Comparison of ENCODE assay signal across 33 mouse cellular contexts in the genomic region with DNA sequence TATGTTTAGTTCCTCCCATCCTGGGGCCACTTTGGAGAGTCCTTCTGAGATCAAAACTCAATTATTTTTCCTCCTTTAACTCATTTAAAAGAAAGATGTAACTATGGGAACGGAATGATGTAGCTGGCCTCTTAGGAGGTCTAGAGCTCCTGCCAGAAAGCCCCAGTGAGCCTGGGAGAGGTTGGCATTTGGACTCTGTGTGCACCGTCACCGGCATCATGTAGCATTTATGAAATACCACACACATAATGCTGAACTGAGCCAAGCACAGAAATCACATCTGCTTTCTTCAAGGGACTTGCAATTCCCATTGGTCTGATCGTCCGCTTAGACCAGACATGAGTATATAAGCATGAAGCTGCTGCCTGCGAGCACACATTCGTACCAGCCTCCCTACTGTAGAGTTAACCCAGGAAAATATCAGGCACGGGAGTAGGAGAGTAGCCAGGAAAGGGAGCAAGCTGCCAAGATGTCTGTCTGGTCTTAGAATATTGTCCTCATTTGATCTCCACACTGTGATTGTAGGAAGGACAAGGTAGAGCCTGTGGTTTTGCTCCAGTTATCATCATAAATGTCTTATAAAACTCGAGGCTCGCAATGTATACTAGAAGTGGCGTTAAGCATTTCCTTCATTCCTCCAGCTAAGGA. TPM values are rescaled to one million over a fixed set of nuclear protein-coding genes. Genes with fewer than 3 reads are reported as not detected.
A peak's percentile ranks its signal among the peaks of the same experiment; 100 is the strongest.
DNase-seq lines count a peak whose midpoint lies in the region; ATAC-seq lines count a peak whose summit lies in the region.
"Had no signal": no experiment of that assay in that cellular context is flagged by ENCODE, and none has a peak within 500 bp of the region (broad histone marks: within the 10 kb centered on the region; RNA-seq: fewer than 3 reads in every experiment).

No protein-coding gene starts in this region.

- no peaks in the 10 kb centered on the region for H3K36me3 ChIP-seq in embryonic facial prominence, embryonic 15.5 days
- H3K36me3 ChIP-seq: embryonic facial prominence, embryonic 12.5 days; heart, embryonic 10.5 days; heart, embryonic 15.5 days; liver, embryonic 13.5 days; neural tube, embryonic 15.5 days; stomach, embryonic 15.5 days had no signal

- H3K9ac ChIP-seq in embryonic facial prominence, embryonic 15.5 days, result no peak overlapping the region
- H3K9ac ChIP-seq: embryonic facial prominence, embryonic 12.5 days; heart, embryonic 15.5 days; limb, embryonic 12.5 days; liver, embryonic 13.5 days; neural tube, embryonic 15.5 days; stomach, embryonic 15.5 days had no signal

- H3K4me2 ChIP-seq in embryonic facial prominence, embryonic 15.5 days (replicated peaks), result no peak overlapping the region; the same call in 1 of the 2 replicates
- H3K4me2 ChIP-seq: embryonic facial prominence, embryonic 12.5 days; heart, embryonic 15.5 days; limb, embryonic 12.5 days; liver, embryonic 13.5 days; neural tube, embryonic 15.5 days; stomach, embryonic 15.5 days had no signal

- peak; percentile 15 for DNase-seq in gastrocnemius, adult 18-20 months (ENCODE audit: low spot score)
- no peak for DNase-seq in gastrocnemius, postnatal 36 days
- DNase-seq in left cerebral cortex, postnatal 4 days, result peak; percentile 36
- DNase-seq in left cerebral cortex, adult 8-10 months (ENCODE audit: low spot score in 2 of 2), result no peak
- no peak for DNase-seq in left cerebral cortex, adult 9 months (ENCODE audit: low spot score in 2 of 2)
- DNase-seq: adrenal gland, adult 2 months; adrenal gland, postnatal 36 days; B cell, adult 2 months; cerebellum, postnatal 36 days; kidney, adult 8-10 months; kidney, postnatal 4 days; liver, embryonic 13.5 days; lung, adult 18-20 months; lung, postnatal 4 days; midbrain, embryonic 14.5 days; retina, postnatal 1 day; right cerebral cortex, postnatal 14 days had no signal

- H3K27ac ChIP-seq in embryonic facial prominence, embryonic 15.5 days (replicated peaks), result peak overlapping the region; percentile 44
- H3K27ac ChIP-seq: embryonic facial prominence, embryonic 12.5 days; heart, embryonic 10.5 days; heart, embryonic 15.5 days; kidney, postnatal 0 days; limb, embryonic 12.5 days; liver, embryonic 13.5 days; neural tube, embryonic 15.5 days; stomach, embryonic 15.5 days had no signal

- 56% methylated on average over 11 of the region's 11 CpGs for WGBS in embryonic facial prominence, embryonic 15.5 days

- H3K27me3 ChIP-seq in embryonic facial prominence, embryonic 15.5 days, result no peaks in the 10 kb centered on the region
- H3K27me3 ChIP-seq: embryonic facial prominence, embryonic 12.5 days; heart, embryonic 15.5 days; limb, embryonic 12.5 days; liver, embryonic 13.5 days; neural tube, embryonic 15.5 days; stomach, embryonic 15.5 days had no signal

- intact Hi-C loops in gastrocnemius, postnatal 36 days (cut with DNase I), result no loop called here
- intact Hi-C loops in left cerebral cortex, postnatal 4 days (cut with DNase I), result no loop called here

- H3K9me3 ChIP-seq in embryonic facial prominence, embryonic 15.5 days (replicated peaks), result no peaks in the 10 kb centered on the region
- H3K9me3 ChIP-seq: embryonic facial prominence, embryonic 12.5 days; heart, embryonic 10.5 days; heart, embryonic 15.5 days; limb, embryonic 12.5 days; liver, embryonic 13.5 days; neural tube, embryonic 15.5 days; stomach, embryonic 15.5 days had no signal

- H3K4me1 ChIP-seq in embryonic facial prominence, embryonic 15.5 days, result peaks cover 27% of the 10 kb centered on the region
- H3K4me1 ChIP-seq: embryonic facial prominence, embryonic 12.5 days; heart, embryonic 10.5 days; heart, embryonic 15.5 days; limb, embryonic 12.5 days; liver, embryonic 13.5 days; stomach, embryonic 15.5 days had no signal

- peak; percentile 72 for ATAC-seq in embryonic facial prominence, embryonic 15.5 days (ENCODE audit: insufficient number of reproducible peaks, low FRiP score, low TSS enrichment, low read depth)
- ATAC-seq: forebrain, embryonic 16.5 days; intestine, embryonic 16.5 days; lung, postnatal 0 days had no signal

- no peak overlapping the region for H3K4me3 ChIP-seq in embryonic facial prominence, embryonic 15.5 days (replicated peaks)
- H3K4me3 ChIP-seq: embryonic facial prominence, embryonic 12.5 days; erythroblast, embryonic 14.5 days; heart, embryonic 10.5 days; heart, embryonic 15.5 days; limb, embryonic 12.5 days; liver, embryonic 13.5 days; neural tube, embryonic 15.5 days; stomach, embryonic 15.5 days had no signal

RNA-seq across cellular contexts. Expression of gene Capns2, which starts 2.4 kb away (rescaled TPM):
- not detected for total RNA-seq in gastrocnemius, adult 18-20 months (2021)
- not detected for total RNA-seq in gastrocnemius, postnatal 36 days (2021)
- total RNA-seq in left cerebral cortex, postnatal 4 days (2021), result 1 to 10 TPM; 2.1 to 2.2 TPM
- 1 to 10 TPM in 2 of 4 experiments, under 1 TPM in 1, not detected in 1; 0.49 to 1.6 (median 1.0) TPM for total RNA-seq in left cerebral cortex, adult 8-10 months (2022)
- 65.7 and 66.2 TPM in 2 replicates for polyA plus RNA-seq in embryonic facial prominence, embryonic 15.5 days (2015; fragmentation: Nextera tagmentation; extraction: Ambion mirVana)
- total RNA-seq: heart, postnatal 25 days; megakaryocyte-erythroid progenitor cell, adult 5-6 weeks had no signal
- polyA plus RNA-seq: adrenal gland, adult 2 months; erythroblast, embryonic 14.5 days; forebrain, embryonic 11.5 days; forebrain, embryonic 16.5 days; hindbrain, embryonic 11.5 days; intestine, embryonic 16.5 days; kidney, postnatal 0 days; liver, embryonic 13.5 days; lung, postnatal 0 days had no signal

RNA-seq across cellular contexts. Expression of gene Lpcat2, which starts 48.5 kb away (rescaled TPM):
- under 1 TPM; 0.18 to 0.36 TPM for total RNA-seq in gastrocnemius, adult 18-20 months (2021)
- under 1 TPM; 0.32 to 0.43 TPM for total RNA-seq in gastrocnemius, postnatal 36 days (2021)
- total RNA-seq in left cerebral cortex, postnatal 4 days (2021), result 1 to 10 TPM; 7.1 to 7.8 TPM
- 10 to 100 TPM in 1 of 4 experiments, 1 to 10 TPM in 3; 9.6 to 13.3 (median 9.8) TPM for total RNA-seq in left cerebral cortex, adult 8-10 months (2022)
- 17.8 and 19.5 TPM in 2 replicates for polyA plus RNA-seq in embryonic facial prominence, embryonic 15.5 days (2015; fragmentation: Nextera tagmentation; extraction: Ambion mirVana)

RNA-seq across cellular contexts. Expression of gene Slc6a2, which starts 56.3 kb away (rescaled TPM):
- total RNA-seq in gastrocnemius, adult 18-20 months (2021), result under 1 TPM; 0.34 to 0.52 TPM
- under 1 TPM; 0.17 to 0.28 TPM for total RNA-seq in gastrocnemius, postnatal 36 days (2021)
- total RNA-seq in left cerebral cortex, postnatal 4 days (2021), result under 1 TPM; 0.24 to 0.26 TPM
- under 1 TPM; 0.11 to 0.27 (median 0.20) TPM for total RNA-seq in left cerebral cortex, adult 8-10 months (2022)
- polyA plus RNA-seq in embryonic facial prominence, embryonic 15.5 days (2015; fragmentation: Nextera tagmentation; extraction: Ambion mirVana), result 1.4 and 1.7 TPM in 2 replicates
- total RNA-seq: megakaryocyte-erythroid progenitor cell, adult 5-6 weeks had no signal
- polyA plus RNA-seq: erythroblast, embryonic 14.5 days; forebrain, embryonic 11.5 days; forebrain, embryonic 16.5 days; liver, embryonic 13.5 days had no signal

Comparison
In these comparisons a context has a peak if more than half of its experiments do, and no peak if none do; other contexts are left out.
1. DNase-seq: peak in gastrocnemius, adult 18-20 months (single experiment) and left cerebral cortex, postnatal 4 days (single experiment); none in gastrocnemius, postnatal 36 days (0 of 2), left cerebral cortex, adult 8-10 months (0 of 2) and left cerebral cortex, adult 9 months (0 of 2).
2. RNA of gene Lpcat2, which starts 48.5 kb away (total RNA-seq): 9.6 to 13.3 TPM in left cerebral cortex, adult 8-10 months and 7.1 to 7.8 TPM in left cerebral cortex, postnatal 4 days; 0.32 to 0.43 TPM in gastrocnemius, postnatal 36 days and 0.18 to 0.36 TPM in gastrocnemius, adult 18-20 months; every median in the first group is over 4 times any median in the second.